Comparison of ENCODE assay signal across 24 mouse cellular contexts in genomic region chr3:98187777-98188176, GRCm38 (mm10). TPM values are rescaled to one million over a fixed set of nuclear protein-coding genes. Genes with fewer than 3 reads are reported as not detected.
"Had no signal": no experiment of that assay in that cellular context is flagged by ENCODE, and none has a peak within 500 bp of the region (broad histone marks: within the 10 kb centered on the region; RNA-seq: fewer than 3 reads in every experiment).

No protein-coding gene starts in this region.

- H3K9me3 ChIP-seq: neural tube, embryonic 12.5 days; neural tube, embryonic 13.5 days; neural tube, embryonic 15.5 days; stomach, embryonic 15.5 days had no signal

- H3K4me2 ChIP-seq: neural tube, embryonic 12.5 days; neural tube, embryonic 13.5 days; neural tube, embryonic 15.5 days; stomach, embryonic 15.5 days had no signal

- H3K27me3 ChIP-seq: neural tube, embryonic 12.5 days; neural tube, embryonic 13.5 days; neural tube, embryonic 15.5 days; stomach, embryonic 15.5 days had no signal

- H3K4me3 ChIP-seq: neural tube, embryonic 12.5 days; neural tube, embryonic 13.5 days; neural tube, embryonic 15.5 days; stomach, embryonic 15.5 days had no signal

- DNase-seq: retina, postnatal 1 day; right cerebral cortex, adult 18-20 months; right cerebral cortex, postnatal 14 days; right cerebral cortex, postnatal 25 days; right cerebral cortex, postnatal 4 days; spleen, adult 18-20 months; thymus, adult 18-20 months; thymus, adult 2 months; thymus, postnatal 14 days; thymus, postnatal 25 days; thymus, postnatal 36 days had no signal

- H3K36me3 ChIP-seq: neural tube, embryonic 12.5 days; neural tube, embryonic 13.5 days; neural tube, embryonic 15.5 days; stomach, embryonic 15.5 days had no signal

- H3K27ac ChIP-seq: neural tube, embryonic 12.5 days; neural tube, embryonic 13.5 days; neural tube, embryonic 15.5 days; stomach, embryonic 15.5 days; stomach, postnatal 0 days had no signal

- H3K4me1 ChIP-seq: neural tube, embryonic 12.5 days; neural tube, embryonic 13.5 days; neural tube, embryonic 15.5 days; stomach, embryonic 15.5 days had no signal

- H3K9ac ChIP-seq: neural tube, embryonic 12.5 days; neural tube, embryonic 13.5 days; neural tube, embryonic 15.5 days; stomach, embryonic 15.5 days had no signal

RNA-seq across cellular contexts. Expression of gene Adam30, which starts 27.3 kb away (rescaled TPM):
- polyA plus RNA-seq: neural tube, embryonic 12.5 days; neural tube, embryonic 13.5 days; neural tube, embryonic 14.5 days; neural tube, embryonic 15.5 days; small intestine, adult 2 months; spleen, adult 2 months; stomach, embryonic 14.5 days; stomach, embryonic 15.5 days; stomach, embryonic 16.5 days; stomach, postnatal 0 days; thymus, adult 2 months; thymus, postnatal 0 days; urinary bladder, adult 2 months had no signal

RNA-seq across cellular contexts. Expression of gene Reg4, which starts 34.2 kb away (rescaled TPM):
- total RNA-seq: neutrophil, adult 5-6 weeks had no signal
- polyA plus RNA-seq: neural tube, embryonic 12.5 days; neural tube, embryonic 13.5 days; neural tube, embryonic 14.5 days; neural tube, embryonic 15.5 days; spleen, adult 2 months; stomach, embryonic 14.5 days; stomach, postnatal 0 days; urinary bladder, adult 2 months had no signal
